Mouse (Mus musculus) megakaryocyte, embryonic 14.5 days (primary cell): ENCODE measurements around the gene Neurod2.

Source experiments
- FLI1 ChIP-seq: IDR thresholded peaks from 2 replicates; pipeline ENCODE4 v1.6.1; 2012; ENCODE audit warnings: low read length, inconsistent platforms, mixed read lengths
- GATA1 ChIP-seq: IDR thresholded peaks from 3 replicates; pipeline ENCODE4 v1.6.1; 2012; ENCODE audit warnings: mixed read lengths, low read length, inconsistent platforms, borderline replicate concordance

DNA sequence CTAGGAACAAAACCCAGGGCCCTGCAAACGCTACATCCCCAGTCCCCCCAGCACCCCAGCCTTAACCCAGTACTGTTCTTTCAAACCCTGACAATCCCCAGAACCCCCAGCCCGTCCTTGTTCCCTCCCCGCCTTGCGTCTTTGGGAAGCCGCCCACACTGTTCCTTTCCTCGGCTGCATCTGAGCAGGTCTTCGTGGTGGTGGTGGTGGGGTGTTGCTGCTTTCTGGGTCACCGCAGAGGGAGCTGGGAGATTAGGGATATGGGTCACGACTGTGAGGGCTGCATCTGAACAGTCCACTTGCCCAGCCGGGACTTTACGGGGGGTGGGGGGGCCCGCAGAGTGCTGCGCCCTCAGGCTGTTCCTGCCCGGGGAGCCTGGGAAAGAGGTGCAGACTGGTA, 25.0 kb upstream of the Neurod2 start:
- no peak for TF ChIP-seq GATA1
- TF ChIP-seq FLI1, result no peak
